Mouse (Mus musculus) CH12.LX (cell line): ENCODE results near the gene Akap8l.

Source experiments
- NELFE ChIP-seq: IDR thresholded peaks from 2 replicates; pipeline ENCODE4 v1.6.1; 2011; ENCODE audit warnings: low read depth, low read length, improper control_type of control experiment
- SIN3A ChIP-seq: IDR thresholded peaks from 2 replicates; pipeline ENCODE4 v1.6.1; 2012; ENCODE audit warnings: low read length, improper control_type of control experiment, inconsistent platforms

DNA sequence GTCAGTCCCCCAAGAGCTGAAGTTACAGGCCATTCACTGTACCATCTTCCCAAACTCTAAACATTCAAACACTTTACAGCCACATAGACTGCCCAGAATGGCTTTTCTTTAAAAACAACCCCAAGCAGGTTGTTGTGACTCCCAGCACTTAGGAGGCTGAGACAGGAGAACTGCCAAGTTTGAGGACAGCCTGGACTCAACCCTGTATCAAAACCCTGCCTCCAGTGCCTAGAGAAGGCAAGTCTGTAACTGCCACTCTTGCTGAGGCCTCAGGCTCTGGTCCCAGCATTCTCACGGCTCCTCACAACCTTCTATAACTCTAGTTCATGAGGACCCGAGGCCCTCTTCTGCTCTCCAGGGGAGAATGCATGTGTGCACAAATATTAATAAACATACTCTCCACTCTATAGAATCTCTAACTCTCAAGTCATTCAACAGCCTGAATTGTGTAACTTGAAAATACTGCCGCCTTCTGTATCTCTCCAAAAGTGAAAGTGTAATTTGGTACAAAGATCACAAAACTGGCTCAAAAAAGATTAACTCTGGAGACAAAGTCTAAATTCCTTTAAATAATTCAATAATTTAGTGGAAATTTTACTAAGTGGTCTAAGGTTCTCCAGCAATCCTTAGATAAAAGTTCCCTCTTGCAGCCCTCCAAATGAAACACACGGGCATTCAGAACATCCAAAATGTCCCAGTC, 68.6 kb downstream of the Akap8l start:
- TF ChIP-seq NELFE (no peak), SIN3A (no peak)
